Mouse (Mus musculus) spleen, postnatal 36 days (tissue): ENCODE data around the gene Wdpcp.
A peak's percentile ranks its signal among the peaks of the same experiment; 100 is the strongest.

Source experiments
- DNase-seq, 2 experiments: peaks; one replicate each; pipeline ENCODE4 v3.0.0; 2022; ENCODE audit warnings: low spot score in 2 of 2, mixed read lengths in 1 of 2

The Wdpcp gene

DNA sequence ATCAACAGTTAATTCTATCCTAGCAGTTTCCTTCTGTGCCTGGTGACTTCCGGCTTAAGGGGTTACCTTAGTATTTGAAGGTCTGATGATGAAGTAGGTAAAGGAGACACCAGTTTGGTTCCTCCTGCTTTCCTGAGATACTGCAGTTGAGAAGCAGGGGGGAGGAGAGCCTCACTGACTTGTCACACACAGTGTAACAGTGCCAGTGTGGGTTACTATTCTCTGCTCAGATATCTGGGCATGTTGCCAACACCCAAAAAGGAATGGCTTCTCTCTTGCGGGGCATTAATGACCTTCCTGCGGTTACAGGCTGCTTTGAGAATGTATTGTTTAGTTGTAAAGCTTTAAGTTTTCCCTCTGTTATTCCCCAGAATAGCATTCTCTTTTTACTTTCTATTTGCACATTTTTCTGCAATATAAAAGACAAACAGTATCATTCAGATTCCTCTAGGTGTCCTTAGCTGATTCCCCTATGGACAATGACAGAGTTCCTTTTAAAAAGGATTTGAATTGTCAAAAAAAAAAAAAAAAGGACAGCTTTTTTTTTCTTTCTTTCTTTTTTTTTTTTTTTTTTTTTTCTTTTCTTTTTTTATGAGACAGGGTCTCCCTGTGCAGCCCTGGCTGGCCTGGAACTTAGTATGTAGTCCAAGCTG is 2.5 kb upstream of the Wdpcp start:
- peak; percentile 24 to 34 for DNase-seq

DNA sequence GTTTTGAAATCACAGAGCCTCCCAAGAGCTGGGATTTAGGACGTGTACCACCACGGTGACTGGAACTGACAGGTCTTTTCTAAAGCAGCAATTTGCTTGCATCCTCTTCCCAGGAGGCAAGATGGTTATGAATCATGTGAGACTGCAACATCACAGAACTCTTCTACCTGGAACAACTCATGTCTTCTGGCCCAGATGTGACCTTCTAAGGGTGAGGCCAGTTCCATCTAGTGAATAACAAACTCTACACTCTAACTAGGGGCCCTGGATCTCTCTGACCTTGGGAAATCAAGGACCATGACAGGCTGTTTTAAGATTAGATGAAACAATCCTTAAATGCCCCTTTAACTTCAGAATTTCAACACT is 1.9 kb upstream of the Wdpcp start:
- DNase-seq, result no peak

DNA sequence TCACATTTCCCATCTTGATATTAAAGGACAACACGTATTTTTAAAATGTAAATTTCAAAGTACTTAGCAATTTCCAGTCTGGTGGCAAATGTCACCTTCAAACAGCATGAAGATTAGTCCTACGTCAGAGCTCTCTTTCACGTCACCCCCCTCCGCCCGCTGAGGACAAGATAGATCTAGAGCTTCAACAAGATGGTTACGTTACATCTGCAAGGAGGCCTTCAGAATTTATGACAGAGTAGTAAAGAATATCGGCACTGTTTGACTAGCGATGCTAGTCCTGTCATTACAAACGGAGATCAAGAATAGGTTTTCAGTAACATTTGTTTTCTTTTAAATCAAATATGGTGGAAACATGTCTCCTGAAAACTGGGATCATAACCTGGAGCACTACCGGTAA is 1.1 kb upstream of the Wdpcp start:
- no peak for DNase-seq

DNA sequence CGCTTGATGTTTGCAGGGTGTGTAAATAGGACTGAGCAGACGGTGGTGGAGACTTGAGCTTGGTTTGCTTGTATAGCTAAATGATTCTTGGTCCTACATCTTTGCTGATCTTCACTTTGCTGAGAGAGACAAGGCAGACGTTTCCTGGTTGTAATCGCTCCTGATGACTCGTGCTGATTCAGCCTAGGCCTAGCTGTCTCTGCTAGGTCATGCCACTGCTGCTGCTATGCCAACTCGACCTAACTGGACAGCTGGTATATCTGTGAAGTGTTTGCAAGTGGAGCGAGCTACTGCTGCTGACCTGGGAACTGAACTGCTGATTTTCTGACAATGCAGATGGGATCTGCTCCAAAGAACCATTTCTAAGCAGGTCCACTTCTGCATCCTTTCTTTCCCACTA is 9.4 kb downstream of the Wdpcp start:
- DNase-seq, result no peak

DNA sequence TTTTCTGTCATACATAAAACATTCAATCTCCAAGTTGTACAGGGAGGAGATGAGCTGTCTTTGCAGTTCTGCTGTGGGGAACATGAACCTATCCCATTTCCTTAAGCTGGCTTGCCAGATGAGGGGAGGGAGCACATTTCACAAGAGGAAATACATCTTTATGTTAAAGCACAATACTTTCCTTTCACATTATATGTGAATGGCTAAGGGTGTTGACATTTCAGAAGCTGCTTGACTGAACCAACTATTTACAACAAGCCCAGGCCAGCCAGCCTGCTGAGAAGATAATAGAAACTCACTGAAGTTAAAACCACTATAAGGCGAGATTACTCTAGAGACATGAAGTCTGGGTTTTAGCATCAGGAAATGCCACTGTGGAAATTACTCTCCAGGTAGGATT is 11.3 kb downstream of the Wdpcp start:
- no peak for DNase-seq

DNA sequence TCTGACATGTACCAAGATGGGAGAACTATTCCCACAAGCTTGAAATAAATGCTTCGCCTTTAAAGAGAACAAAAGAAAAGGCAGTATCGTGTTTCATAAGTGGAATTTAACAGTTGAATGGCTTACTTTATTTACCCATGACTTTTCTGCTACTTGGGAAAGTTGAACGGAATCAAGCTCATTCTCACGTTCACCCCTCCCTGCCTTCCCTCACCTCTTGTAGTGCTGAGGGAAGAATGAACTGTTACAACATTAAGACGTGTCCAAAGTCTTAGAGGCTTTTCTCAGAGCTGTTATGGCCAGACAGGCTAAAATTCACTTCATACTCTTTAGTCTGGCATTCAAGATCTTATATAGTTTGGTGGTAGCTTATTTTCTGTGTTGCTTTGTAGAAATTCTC is 30.5 kb downstream of the Wdpcp start:
- DNase-seq, result no peak

DNA sequence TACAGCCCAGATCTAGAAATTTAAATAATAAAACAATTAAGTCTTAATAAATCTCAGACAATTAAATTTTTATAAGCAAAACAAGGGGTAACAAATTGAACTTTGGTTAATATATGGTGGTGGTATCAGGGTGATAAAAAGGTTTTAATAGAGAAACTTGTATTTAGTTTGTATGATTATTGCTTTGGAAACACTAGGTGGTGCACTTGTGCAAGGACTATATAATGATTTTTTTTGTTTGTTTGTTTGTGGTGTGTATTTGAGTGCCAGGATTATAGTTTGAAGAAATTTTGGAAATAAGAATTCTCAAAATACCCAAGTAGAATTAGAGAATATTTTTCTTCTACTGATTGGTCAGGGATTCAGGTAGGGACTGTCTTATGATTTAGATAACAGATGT is 43.9 kb downstream of the Wdpcp start:
- DNase-seq, result no peak

DNA sequence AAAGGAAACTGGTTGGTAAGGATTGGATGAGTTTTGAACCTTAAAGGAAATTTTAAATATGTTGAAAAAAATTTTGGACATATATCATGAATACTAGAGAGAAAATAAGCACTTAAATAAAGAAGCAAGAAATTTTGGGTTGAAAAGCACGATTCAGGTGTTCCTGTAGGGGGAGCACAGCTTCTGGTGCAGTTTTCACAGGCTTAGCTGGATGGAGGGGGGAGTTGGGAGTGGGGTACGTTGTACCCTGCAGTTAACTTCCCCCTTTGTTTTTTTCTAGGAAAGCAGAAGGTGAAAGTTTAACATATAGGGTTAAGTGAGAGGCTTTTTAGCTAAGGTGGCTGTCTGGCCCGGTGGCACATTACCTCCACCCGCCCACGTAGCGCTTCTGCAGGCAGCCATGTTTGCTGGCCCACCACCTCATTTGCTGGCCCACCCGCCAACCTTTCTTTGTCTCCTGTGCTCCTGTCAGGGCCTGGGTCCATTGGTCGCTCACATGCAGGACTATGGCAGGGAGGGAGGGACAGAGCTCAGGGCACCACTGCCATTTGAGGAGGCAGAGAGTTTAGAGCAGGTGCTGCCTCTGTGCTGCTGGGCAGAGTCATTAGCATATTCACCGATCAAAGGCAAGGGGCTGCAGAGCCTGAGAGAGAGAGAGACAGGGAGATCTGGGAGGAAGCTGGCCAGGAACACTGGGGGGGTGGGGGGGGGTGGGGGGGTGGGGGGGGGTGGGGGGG is 62.3 kb downstream of the Wdpcp start:
- DNase-seq, result no peak

DNA sequence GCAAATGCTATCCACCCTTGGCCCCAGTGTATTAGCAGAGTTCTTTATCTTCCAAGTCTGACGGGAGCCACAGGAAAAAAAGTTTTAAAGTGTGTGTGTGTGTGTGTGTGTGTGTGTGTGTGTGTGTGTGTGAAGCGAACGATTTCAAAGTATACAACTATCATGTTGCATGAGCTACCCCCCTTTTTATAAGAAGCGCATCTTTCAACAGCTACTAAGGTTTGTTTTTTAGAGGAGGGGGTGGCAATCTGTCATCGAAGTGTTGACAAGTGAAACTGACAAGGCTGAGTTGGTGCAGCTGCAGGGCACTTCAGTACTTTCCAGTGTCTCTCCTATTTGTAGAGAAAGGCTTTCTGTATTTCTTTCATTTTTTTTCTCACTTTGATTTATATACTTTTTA is 66.3 kb downstream of the Wdpcp start:
- no peak for DNase-seq

DNA sequence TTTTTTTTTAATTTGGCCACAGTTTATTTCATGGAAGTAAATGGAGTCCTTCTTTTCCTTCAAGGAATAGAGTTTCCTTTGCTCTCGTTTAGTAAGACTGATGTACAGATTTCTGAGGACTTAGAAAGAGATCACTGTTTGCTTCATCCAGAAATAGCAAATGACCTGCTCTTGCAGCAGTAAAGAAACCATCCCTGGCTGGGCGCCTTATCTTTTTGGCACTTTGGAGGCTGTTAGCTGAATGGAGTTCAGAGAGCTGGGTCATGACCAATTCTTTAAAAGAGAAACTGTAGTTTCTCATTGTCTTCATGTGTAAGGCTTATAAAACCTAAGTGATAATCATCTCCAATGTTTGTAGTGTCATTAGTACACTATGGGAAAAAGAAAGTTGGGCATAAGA is 67.5 kb downstream of the Wdpcp start:
- DNase-seq, result no peak

DNA sequence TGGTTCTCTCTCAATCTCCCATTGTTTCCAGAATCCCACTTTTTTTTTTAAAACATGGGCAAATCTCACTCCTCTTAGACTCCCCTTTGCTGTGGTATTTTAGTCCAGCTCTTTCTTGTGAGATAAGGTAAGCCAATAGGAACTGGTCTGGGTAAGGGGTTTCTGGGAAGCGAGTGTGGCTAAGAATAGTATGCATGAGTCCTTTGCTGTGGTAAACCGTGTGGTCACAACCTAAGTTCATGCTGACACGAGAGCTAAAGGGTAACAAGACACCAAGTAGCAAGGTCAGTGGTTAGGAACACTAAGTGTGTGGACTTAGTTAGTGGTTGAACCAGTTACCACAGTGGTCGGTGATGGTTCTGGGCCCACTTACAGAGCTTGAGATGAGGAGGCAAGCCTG is 72.2 kb downstream of the Wdpcp start:
- DNase-seq, result no peak

DNA sequence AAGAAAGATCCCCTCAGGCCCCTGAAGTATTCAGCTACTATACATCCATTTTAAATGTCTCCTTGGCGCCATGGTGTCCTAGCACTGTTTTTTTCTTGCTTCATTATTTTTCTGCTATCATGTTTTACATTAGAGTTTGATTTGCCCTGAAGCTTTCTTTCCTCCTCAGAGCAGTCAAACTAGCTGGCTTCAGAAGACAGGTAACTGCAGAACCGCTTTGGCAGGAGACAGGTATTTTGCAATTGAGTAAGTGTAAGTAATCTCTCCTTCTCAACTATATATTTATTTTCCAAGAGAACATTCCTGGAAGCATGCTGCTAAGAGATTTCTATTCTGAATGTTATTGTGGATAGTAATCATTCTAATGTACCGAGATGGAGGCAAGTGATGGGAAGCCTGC is 74.1 kb downstream of the Wdpcp start:
- DNase-seq, result no peak

DNA sequence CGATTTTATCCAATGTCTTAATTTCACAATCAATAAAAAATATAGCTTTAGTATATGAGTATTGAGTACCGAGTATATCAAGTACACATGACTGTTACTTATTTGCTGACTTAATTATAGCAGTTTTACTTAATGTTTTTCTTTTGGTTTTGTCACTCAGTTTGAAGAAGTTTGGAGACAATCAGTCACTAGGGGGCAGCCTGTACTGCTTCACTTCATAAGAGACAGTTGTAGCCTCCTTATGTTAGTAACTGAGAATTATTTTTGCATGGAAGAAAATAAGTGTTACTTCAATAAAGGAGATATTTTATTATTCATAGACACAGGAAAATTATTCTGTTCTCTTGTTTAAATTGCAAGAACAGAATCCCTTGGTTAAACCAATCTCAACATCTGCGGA is 87.0 kb downstream of the Wdpcp start:
- peak in 1 of 2 experiments; percentile 3 for DNase-seq

DNA sequence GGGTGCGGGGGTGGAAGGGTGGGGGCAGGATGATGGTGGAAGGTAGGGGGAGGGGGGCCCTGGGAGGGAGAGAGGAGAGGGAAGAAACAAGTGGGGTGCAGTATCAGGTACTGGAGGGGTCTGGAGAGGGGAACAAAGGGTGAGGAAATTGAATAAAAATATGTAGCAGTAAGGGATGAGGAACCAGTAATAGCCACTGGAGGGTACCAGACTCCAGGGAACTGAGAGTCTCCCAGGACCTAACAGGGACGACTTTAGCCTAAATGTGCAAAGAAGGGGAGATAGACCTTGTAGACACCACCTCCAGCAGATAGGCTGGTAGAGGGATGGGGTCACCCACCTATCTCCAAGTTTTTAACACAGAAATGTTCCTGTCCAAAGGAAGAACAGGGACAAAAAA is 105.0 kb downstream of the Wdpcp start:
- DNase-seq, result no peak

DNA sequence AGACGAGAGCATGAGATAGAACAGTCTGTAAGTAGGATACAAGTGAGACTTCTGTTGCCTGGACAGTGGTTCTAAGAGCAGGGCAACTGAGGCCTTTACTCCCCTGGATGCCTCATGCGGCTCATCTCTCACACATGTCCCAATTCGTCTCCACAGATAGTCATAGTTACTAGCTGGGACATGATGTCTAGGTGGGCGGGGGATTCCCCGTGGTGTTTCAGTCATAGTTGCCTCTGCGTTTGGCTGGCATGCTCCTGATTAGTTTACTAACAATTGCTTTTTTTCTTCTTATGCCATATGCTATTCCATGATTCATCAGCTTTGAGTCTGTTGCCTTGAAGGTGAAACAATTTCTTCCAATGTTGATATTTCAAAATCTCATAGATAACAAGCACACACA is 116.4 kb downstream of the Wdpcp start:
- no peak for DNase-seq

DNA sequence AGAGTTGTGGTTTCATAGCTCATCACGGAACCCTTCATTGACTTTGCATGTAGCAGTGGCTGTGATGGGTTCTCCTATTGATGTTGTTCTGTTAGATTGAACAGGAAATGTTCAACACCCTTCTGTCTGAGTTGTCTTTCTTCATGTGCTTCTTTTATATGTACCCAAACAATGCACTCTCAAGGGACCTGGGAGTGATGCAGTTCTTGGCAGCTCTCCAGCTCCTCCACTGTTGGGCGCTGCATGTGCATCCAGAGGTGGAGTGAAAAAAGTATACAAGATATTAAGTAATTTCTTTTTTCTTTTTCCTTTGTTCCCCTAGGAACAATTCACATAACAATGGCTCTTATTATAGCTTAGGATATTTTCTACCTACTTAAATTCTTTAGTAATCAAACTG is 118.7 kb downstream of the Wdpcp start:
- DNase-seq, result no peak

DNA sequence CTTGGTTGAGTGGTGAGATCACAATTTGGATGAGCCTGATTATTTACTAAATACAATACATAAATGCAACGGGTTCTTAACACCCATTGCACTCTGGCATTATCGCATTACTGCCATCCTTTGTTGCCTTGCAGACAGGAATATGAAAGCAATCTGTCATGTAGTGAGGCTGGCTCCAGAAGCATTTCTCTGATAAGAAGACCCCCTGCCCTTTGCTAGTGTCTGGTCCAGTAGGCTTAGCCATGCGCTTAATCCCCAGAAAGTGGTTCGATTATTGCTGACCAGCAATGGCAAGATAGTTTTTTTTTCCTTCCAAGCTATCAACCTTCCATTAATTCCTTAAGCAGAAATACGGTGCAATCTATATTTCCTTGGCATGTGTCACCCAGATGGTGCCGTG is 122.1 kb downstream of the Wdpcp start:
- no peak for DNase-seq

DNA sequence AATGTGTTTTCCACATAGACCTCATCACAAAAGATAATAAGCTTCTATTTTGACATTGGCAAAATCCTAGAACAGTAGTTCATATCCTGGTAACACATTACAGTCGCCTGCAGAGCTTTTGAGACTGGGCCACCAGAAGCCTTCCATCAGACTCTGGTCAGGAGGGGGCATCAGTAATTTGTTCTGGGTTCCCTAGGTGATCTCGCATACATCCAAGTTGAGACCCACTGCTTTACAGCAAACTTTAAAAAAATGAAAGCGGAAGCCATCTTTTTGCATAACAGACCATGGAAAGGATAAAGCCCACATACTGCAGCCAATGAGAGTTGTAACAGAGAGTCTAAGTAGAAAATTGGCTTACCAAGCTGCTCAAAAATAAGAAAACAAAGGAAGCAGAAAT is 125.6 kb downstream of the Wdpcp start:
- no peak for DNase-seq

DNA sequence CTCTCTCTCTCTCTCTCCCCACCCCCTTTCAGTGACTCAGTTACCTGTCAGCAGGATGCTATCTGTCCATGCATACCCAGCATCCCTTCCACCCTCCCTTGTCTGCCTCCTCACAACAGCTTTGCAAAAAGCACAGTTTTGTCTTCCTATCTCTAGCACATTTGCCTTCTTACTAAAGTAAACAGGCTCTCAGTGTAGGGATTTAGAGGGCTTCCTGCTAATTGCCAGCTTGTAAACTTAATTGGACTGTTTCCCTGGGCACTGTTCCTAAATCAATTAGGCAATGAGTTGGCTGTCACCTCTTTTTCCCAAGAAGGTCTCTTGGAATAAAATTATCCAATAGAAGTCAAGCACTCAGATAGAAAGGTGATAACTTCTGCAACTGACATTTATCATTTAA is 141.5 kb downstream of the Wdpcp start:
- no peak for DNase-seq

DNA sequence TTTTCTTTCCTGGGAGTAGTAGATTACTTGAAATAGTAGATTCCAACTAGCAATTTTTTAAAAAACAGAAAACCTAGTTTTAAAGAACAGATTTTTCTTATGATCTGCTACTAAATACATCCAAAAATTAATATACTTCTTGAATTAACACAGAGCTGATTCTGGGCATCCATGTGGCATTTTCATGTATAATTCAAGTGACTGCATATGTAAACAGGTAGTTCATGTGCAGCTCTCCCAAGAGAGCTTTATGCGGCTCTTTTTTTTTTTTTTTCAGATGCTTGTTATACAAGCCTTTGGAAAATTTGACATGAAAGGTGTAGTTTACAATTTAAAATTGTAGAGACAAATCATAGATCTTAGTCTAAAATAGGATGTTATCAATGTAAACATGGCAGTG is 142.0 kb downstream of the Wdpcp start:
- no peak for DNase-seq

DNA sequence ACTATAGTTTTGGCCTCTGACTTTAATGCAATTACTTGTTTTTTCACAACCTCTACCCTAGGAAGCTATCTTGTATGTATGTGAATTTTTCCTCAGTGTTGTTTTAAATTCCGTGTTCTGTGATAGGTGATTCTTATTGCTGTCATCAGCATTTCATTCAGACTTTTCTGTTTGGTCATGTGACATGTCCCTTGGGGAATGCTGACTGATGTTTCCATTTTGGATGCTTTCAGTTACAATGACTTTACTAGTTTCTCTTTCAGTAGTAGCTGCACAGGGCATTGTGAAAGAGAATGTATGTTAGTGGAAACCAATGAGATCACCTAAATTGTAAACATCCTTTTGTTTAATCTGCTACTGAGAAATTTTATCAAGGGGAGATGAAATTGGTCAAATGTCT is 154.3 kb downstream of the Wdpcp start:
- no peak for DNase-seq

DNA sequence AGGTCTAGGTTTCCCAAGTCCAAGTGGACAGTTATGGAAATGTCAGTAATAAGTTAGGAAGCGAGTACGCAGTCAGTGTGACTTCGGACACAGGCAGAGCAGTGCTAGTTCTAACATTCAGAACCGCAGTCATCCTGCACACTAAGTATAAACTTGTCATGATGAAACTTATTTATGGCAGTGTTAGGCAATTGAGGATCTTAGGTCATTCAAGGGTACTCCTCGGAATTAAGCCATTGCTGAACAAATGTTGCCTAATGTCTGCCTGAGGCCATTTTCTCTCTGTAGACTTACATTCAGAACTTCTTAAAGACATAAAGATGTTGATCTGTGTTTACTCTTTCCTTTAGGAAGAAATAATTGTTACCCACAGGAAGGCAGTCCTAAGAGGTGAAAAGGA is 157.0 kb downstream of the Wdpcp start:
- DNase-seq, result no peak

DNA sequence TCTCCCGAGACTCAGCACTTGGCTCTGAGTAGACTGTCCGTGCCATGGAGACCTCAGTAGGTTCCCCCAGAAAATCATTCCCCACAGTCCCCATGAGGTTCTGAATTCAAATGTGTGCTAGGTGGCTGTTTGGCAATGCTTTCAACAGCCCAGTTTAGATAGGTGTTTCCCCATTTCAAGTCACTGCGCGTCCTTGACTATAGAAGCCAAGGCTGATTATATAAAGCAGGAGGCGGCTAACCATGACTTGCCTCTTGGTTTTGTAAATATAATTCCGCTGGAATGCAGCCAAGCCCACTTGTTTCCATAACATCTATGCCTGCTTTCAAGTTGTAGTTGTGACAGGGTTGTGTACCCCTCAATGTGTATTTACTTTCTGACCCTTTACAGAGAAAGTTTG is 157.9 kb downstream of the Wdpcp start:
- DNase-seq, result no peak

DNA sequence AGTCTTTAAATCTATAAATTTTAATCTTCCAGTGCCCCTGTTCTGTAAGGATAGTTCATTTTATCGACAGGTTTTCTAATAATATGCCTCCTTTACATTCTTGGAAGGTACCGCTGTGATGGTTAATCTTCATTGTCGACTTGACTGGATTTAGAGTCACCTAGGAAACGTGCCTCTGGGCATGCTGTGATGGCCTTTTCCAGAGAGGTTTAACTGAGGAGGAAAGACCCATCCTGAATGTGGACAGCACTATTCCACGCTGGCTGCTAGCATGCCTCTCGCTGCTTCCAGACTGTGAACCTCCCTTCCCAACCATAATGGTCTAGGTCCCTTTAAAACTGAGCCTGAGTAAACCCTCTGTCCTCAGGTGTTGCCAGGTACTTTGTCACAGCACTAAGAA is 163.2 kb downstream of the Wdpcp start:
- DNase-seq, result no peak
